Mouse (Mus musculus): ENCODE measurements around the gene B3gntl1. TPM values are rescaled to one million over a fixed set of nuclear protein-coding genes. Genes with fewer than 3 reads are reported as not detected.

B3gntl1 gene
- polyA plus RNA-seq, 1 experiment = 13.5 TPM

DNA sequence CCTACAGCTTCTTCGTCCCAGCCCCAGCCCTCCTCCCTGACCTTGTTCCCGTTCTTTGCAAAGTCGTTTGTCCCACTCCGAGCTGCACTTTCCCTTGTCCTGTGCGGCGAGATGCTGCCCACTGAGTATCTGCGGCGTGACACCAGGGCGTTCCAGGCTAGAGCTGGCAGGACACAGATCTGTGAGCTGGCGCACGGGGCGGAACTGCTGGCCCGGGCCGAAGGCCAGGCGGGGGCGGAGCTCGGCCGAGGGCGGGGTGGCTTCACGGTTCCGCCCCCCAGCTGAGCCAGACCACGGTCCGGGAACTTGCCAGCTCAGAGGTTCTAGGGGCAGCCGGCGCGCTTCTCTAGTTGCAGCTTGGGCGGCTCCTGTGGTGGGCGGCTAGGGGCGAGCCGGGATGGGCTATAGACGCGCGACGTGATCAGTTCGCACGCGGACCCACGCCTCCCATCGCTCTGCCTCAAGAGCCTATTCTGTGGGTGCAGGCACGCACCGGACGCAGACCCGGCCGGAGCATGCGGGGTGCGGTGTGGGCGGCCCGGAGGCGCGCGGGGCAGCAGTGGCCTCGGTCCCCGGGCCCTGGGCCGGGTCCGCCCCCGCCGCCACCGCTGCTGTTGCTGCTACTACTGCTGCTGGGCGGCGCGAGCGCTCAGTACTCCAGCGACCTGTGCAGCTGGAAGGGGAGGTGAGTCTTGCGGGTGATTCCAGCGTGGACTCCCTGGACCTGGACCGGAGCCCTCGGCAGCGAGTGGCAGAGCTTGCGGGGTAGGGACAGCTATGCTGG lies 29.4 kb upstream of the B3gntl1 start:
- H3K27ac ChIP-seq (ENCODE audit: insufficient read depth, low read length) = no peak overlapping the region
- no peaks in the 10 kb centered on the region for H3K4me1 ChIP-seq (ENCODE audit: control insufficient read depth, insufficient read depth, low read length)
- peak overlapping the region; percentile 73 for H3K4me3 ChIP-seq (ENCODE audit: low read depth, low read length)
- no peak for TF ChIP-seq EP300 (IDR thresholded peaks at IDR 0.05; ENCODE audit: insufficient read depth, low read depth, low read length)
- no peak for TF ChIP-seq CTCF (IDR thresholded peaks at IDR 0.05; ENCODE audit: low read depth, low read length)
- no peak for TF ChIP-seq POLR2A (IDR thresholded peaks at IDR 0.05; ENCODE audit: insufficient read depth, low read length)
- no peaks in the 10 kb centered on the region for H3K36me3 ChIP-seq (ENCODE audit: control insufficient read depth, insufficient read depth, low read length, poor library complexity, severe bottlenecking)
- H3K9ac ChIP-seq (ENCODE audit: low read depth, poor library complexity, severe bottlenecking) = peak overlapping the region; percentile 7
- no peaks in the 10 kb centered on the region for H3K9me3 ChIP-seq (replicated peaks; ENCODE audit: control insufficient read depth, insufficient read depth, low read length, poor library complexity, severe bottlenecking)
- 0 out of 2 replicates have a peak, but pooled peaks cover 6% of the 10 kb centered on the region for H3K27me3 ChIP-seq (ENCODE audit: control insufficient read depth, insufficient read depth, low read length, poor library complexity, severe bottlenecking)

DNA sequence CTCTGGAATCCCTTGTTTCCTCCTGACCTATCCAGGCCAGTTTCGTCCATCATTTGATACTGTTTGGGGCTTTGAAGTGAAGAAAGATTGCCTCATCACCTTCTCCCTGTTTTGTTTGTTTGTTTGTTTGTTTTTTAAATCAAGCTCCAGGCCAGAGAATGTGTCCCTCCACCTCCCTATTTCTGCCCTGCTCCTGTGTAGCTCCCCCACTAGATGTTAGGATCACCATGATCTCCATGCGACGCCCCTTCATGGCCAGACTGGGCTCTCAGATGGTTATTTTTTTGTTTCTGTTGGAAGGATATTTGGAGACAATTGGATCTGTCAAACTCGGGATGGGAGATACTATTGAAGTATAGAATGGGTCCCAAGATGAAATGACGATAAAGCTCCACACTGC lies 28.3 kb upstream of the B3gntl1 start, which contains the start of gene Metrnl:
Gene Metrnl, plus strand, starts transcription at position 301 of the 400 bp plus-strand sequence.
- no peak for TF ChIP-seq CTCF (IDR thresholded peaks at IDR 0.05; ENCODE audit: low read depth, low read length)
- no peak for TF ChIP-seq EP300 (IDR thresholded peaks at IDR 0.05; ENCODE audit: insufficient read depth, low read depth, low read length)
- TF ChIP-seq POLR2A (IDR thresholded peaks at IDR 0.05; ENCODE audit: insufficient read depth, low read length) = no peak
- peak within 1 kb of the TSS; percentile 7 for H3K9ac ChIP-seq (ENCODE audit: low read depth, poor library complexity, severe bottlenecking)
- no peaks in the 10 kb centered on the region for H3K9me3 ChIP-seq (replicated peaks; ENCODE audit: control insufficient read depth, insufficient read depth, low read length, poor library complexity, severe bottlenecking)
- peak within 1 kb of the TSS; percentile 73 for H3K4me3 ChIP-seq (ENCODE audit: low read depth, low read length)
- no peaks in the 10 kb centered on the region for H3K4me1 ChIP-seq (ENCODE audit: control insufficient read depth, insufficient read depth, low read length)
- 0 out of 2 replicates have a peak, but pooled peaks cover 6% of the 10 kb centered on the region for H3K27me3 ChIP-seq (ENCODE audit: control insufficient read depth, insufficient read depth, low read length, poor library complexity, severe bottlenecking)
- no peaks in the 10 kb centered on the region for H3K36me3 ChIP-seq (ENCODE audit: control insufficient read depth, insufficient read depth, low read length, poor library complexity, severe bottlenecking)
- H3K27ac ChIP-seq (ENCODE audit: insufficient read depth, low read length) = no peak within 1 kb of the TSS

DNA sequence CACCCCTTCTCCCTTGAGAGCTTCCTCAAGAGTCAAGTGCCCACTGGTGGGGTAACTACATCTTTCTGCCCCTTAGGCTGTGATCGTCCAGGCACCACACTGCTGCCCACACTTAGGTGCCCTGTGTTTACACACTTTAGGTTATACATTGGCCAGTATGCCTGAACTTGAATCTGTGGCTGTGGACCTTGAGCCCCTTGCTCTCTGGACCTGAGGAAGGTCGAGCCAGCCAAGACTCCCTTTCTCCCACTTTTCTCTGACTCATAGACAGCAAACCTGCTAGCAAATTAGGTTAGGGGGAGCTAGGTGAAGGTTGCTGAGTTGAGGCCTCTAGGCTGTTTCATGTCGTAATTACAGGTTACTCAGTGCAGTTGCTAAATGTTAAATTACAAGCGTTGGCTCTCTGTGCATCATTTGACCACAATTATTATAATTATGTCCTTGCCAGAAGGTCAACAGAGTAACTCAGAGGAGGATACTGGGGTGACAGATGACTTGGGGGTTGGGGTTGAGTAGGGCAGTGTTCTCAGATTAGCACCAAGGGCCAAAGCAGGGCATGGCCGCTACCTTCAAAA lies 25.5 kb upstream of the B3gntl1 start:
- H3K27ac ChIP-seq (ENCODE audit: insufficient read depth, low read length) = no peak overlapping the region
- no peaks in the 10 kb centered on the region for H3K36me3 ChIP-seq (ENCODE audit: control insufficient read depth, insufficient read depth, low read length, poor library complexity, severe bottlenecking)
- no peaks in the 10 kb centered on the region for H3K9me3 ChIP-seq (replicated peaks; ENCODE audit: control insufficient read depth, insufficient read depth, low read length, poor library complexity, severe bottlenecking)
- no peaks in the 10 kb centered on the region for H3K4me1 ChIP-seq (ENCODE audit: control insufficient read depth, insufficient read depth, low read length)
- H3K4me3 ChIP-seq (ENCODE audit: low read depth, low read length) = no peak overlapping the region
- H3K27me3 ChIP-seq (ENCODE audit: control insufficient read depth, insufficient read depth, low read length, poor library complexity, severe bottlenecking) = 0 out of 2 replicates have a peak, but pooled peaks cover 3% of the 10 kb centered on the region
- TF ChIP-seq POLR2A (IDR thresholded peaks at IDR 0.05; ENCODE audit: insufficient read depth, low read length) (no peak), CTCF (IDR thresholded peaks at IDR 0.05; ENCODE audit: low read depth, low read length) (no peak), EP300 (IDR thresholded peaks at IDR 0.05; ENCODE audit: insufficient read depth, low read depth, low read length) (no peak)
- H3K9ac ChIP-seq (ENCODE audit: low read depth, poor library complexity, severe bottlenecking) = no peak overlapping the region

DNA sequence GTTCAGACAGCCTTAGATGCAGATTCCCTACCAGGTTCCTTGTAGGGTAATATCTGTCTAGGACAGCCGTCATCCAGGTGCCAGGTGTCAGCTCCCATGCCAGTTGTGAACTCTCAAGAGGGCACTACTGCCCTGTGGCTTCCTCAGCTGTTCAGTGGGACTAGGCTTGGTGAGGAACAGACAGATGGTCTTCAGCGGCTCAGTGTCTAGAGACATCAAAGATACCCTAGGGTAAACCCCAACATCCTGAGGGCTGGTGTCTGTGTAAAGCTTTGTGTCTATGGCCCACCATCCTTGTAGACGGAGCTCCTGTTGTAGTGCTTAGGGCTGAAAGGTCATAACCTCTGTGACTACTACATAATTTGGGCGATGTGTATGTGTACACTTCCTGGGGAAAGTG lies 24.3 kb upstream of the B3gntl1 start:
- H3K4me1 ChIP-seq (ENCODE audit: control insufficient read depth, insufficient read depth, low read length) = no peaks in the 10 kb centered on the region
- H3K4me3 ChIP-seq (ENCODE audit: low read depth, low read length) = no peak overlapping the region
- no peak overlapping the region for H3K27ac ChIP-seq (ENCODE audit: insufficient read depth, low read length)
- no peak overlapping the region for H3K9ac ChIP-seq (ENCODE audit: low read depth, poor library complexity, severe bottlenecking)
- no peaks in the 10 kb centered on the region for H3K9me3 ChIP-seq (replicated peaks; ENCODE audit: control insufficient read depth, insufficient read depth, low read length, poor library complexity, severe bottlenecking)
- H3K36me3 ChIP-seq (ENCODE audit: control insufficient read depth, insufficient read depth, low read length, poor library complexity, severe bottlenecking) = no peaks in the 10 kb centered on the region
- TF ChIP-seq POLR2A (IDR thresholded peaks at IDR 0.05; ENCODE audit: insufficient read depth, low read length) (no peak), EP300 (IDR thresholded peaks at IDR 0.05; ENCODE audit: insufficient read depth, low read depth, low read length) (no peak), CTCF (IDR thresholded peaks at IDR 0.05; ENCODE audit: low read depth, low read length) (no peak)
- H3K27me3 ChIP-seq (ENCODE audit: control insufficient read depth, insufficient read depth, low read length, poor library complexity, severe bottlenecking) = no peaks in the 10 kb centered on the region

DNA sequence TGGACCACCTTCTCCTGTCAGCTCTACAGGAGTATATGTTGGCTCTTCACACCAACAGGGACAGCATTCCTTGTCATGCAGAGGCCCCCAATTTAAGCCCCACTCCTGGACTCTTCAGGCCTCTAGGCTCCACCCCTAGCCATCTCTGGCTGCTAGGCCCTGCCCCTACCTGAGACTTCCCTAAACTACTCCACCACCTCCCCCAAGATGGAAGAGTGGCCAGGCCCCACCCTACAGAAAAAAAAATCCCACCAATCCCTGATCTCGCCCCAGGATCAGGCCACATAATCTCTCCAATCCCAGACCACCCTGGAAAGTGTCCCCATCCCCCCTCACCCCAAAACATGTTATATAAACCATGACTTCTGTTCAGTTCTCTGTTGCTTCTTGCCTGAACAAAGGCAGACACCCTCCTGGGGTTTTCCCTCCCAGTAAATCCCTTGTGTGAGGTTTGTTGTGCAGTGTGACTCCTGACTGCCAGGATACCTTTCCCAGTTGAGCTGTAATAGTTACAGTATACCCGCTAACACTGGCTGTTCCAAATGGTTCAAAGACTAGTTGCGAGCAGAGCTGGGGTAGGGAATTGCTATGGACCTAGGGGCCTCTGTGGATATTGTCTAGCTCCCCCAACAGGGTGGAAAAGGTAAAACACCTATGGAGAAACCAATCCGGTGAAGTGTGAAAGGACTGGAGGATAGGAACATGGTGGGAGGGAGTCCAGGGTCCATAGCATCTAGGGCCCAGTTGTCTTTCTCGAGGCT lies 22.5 kb upstream of the B3gntl1 start:
- Histone ChIP-seq H3K36me3 (ENCODE audit: control insufficient read depth, insufficient read depth, low read length, poor library complexity, severe bottlenecking) (no peaks in the 10 kb centered on the region), H3K27ac (ENCODE audit: insufficient read depth, low read length) (no peak overlapping the region), H3K27me3 (ENCODE audit: control insufficient read depth, insufficient read depth, low read length, poor library complexity, severe bottlenecking) (no peaks in the 10 kb centered on the region), H3K4me3 (ENCODE audit: low read depth, low read length) (no peak overlapping the region), H3K4me1 (ENCODE audit: control insufficient read depth, insufficient read depth, low read length) (no peaks in the 10 kb centered on the region), H3K9me3 (replicated peaks; ENCODE audit: control insufficient read depth, insufficient read depth, low read length, poor library complexity, severe bottlenecking) (no peaks in the 10 kb centered on the region), H3K9ac (ENCODE audit: low read depth, poor library complexity, severe bottlenecking) (no peak overlapping the region)
- no peak for TF ChIP-seq CTCF (IDR thresholded peaks at IDR 0.05; ENCODE audit: low read depth, low read length)
- no peak for TF ChIP-seq POLR2A (IDR thresholded peaks at IDR 0.05; ENCODE audit: insufficient read depth, low read length)
- no peak for TF ChIP-seq EP300 (IDR thresholded peaks at IDR 0.05; ENCODE audit: insufficient read depth, low read depth, low read length)

All from ES-Bruce4 (cell line).